Mouse (Mus musculus) limb, embryonic 12.5 days (tissue): Measurements from ENCODE around the gene Cpt2. TPM values are rescaled to one million over a fixed set of nuclear protein-coding genes. Genes with fewer than 3 reads are reported as not detected.

Experiments used
- ATAC-seq: fragments of 200-750 bp; cut with Nextera tagmentation; 2 replicates; pipeline ENCODE4 v1.8.0; 2017; ENCODE audit warnings: low read depth, moderate TSS enrichment; ENCODE audit not compliant: insufficient number of reproducible peaks, insufficient read depth, low FRiP score, low TSS enrichment
- H3K27ac ChIP-seq: fragments of 300-500 bp; sonication (generic); 2 replicates; pipeline ENCODE4 v1.5.1; 2016; ENCODE audit warnings: mild to moderate bottlenecking, moderate library complexity
- H3K27me3 ChIP-seq: fragments of 300-500 bp; sonication (generic); 2 replicates; pipeline ENCODE4 v1.6.1; 2016; ENCODE audit warnings: mild to moderate bottlenecking, moderate library complexity
- H3K36me3 ChIP-seq: fragments of 300-500 bp; sonication (generic); 2 replicates; pipeline ENCODE4 v1.6.1; 2016; ENCODE audit warnings: mild to moderate bottlenecking, moderate library complexity
- H3K4me1 ChIP-seq: fragments of 300-500 bp; sonication (generic); replicated peaks from 2 replicates; pipeline ENCODE4 v1.6.1; 2016
- H3K4me2 ChIP-seq: fragments of 300-500 bp; sonication (generic); 2 replicates; pipeline ENCODE4 v1.6.1; 2016; ENCODE audit warnings: mild to moderate bottlenecking, moderate library complexity
- H3K4me3 ChIP-seq: fragments of 300-500 bp; sonication (generic); replicated peaks from 2 replicates; pipeline ENCODE4 v1.5.1; 2016; ENCODE audit warnings: mild to moderate bottlenecking
- H3K9ac ChIP-seq: fragments of 300-500 bp; sonication (generic); replicated peaks from 2 replicates; pipeline ENCODE4 v1.6.1; 2016; ENCODE audit warnings: mild to moderate bottlenecking, moderate library complexity
- H3K9me3 ChIP-seq: fragments of 300-500 bp; sonication (generic); 2 replicates; pipeline ENCODE4 v1.6.1; 2016; ENCODE audit warnings: mild to moderate bottlenecking, moderate library complexity
- WGBS: fragments of 180-500 bp; shearing (Covaris S2); methylation state at CpG from one replicate; pipeline ENCODE4 v1.1.7; 2016; 5-methylcytosine and 5-hydroxymethylcytosine counted together
- polyA plus RNA-seq: library from polyadenylated mRNA; unstranded; fragments of >200 nt; fragmentation: Nextera tagmentation; extraction: Ambion mirVana; gene quantifications from 2 replicates; pipeline ENCODE4 v1.2.1, GENCODE M21; 2016

Gene Cpt2
- polyA plus RNA-seq, result 32.7 and 36.1 TPM in 2 replicates

DNA sequence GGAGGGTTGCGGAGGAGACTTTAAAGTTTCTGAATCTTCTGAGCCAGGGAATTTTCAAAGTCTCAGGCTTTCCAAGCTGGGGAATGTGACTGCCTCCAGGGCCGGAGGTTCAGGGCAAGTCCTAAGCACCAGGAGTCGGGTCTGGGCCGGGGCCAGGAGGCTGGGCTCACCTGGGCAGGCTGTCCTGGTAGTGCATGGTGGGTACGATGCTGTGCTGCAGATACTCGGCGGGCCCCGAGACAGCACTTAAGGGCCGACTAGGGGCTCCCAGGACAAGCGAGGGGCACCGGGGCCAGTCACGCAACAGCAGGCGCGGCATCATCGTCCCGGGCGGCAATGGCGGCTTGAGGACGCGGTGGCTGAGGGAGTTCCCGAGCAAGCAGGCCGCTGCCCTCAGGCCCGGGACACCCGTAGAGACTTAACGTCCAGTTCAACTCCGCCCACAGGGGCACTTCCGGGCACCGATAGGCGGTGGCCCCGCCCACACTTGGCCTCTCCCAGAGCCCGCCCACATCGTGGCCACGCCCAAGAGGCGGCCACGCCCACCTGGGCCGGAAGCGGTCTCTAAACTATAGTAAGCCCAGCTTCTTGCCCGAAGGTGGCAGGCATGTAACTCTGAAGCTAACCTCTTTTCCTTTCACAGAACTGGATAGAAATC is at the start of gene Cpt2:
Cpt2 (minus strand) TSS at position 466 of the 658 bp plus-strand sequence.
- H3K9ac ChIP-seq, result peak within 1 kb of the TSS; percentile 83
- H3K4me1 ChIP-seq, result peaks cover 12% of the 10 kb centered on the region
- H3K27me3 ChIP-seq, result no peaks in the 10 kb centered on the region
- peak; percentile 92 for ATAC-seq
- 2% methylated on average over 38 of the region's 38 CpGs for WGBS
- no peaks in the 10 kb centered on the region for H3K36me3 ChIP-seq
- peak within 1 kb of the TSS; percentile 79 for H3K4me2 ChIP-seq
- peak within 1 kb of the TSS; percentile 74 for H3K4me3 ChIP-seq
- no peaks in the 10 kb centered on the region for H3K9me3 ChIP-seq
- H3K27ac ChIP-seq, result peak within 1 kb of the TSS; percentile 80

- no peaks in the 10 kb centered on the region for H3K9me3 ChIP-seq
- WGBS, result 97% methylated on average over 1 of the region's 1 CpGs
- H3K36me3 ChIP-seq, result no peaks in the 10 kb centered on the region
- no peak for ATAC-seq
- H3K27me3 ChIP-seq, result peaks cover 3% of the 10 kb centered on the region; the same call in 1 of the 2 replicates
- H3K4me1 ChIP-seq, result peaks cover 7% of the 10 kb centered on the region; the same call in 1 of the 2 replicates
- no peak overlapping the region for H3K9ac ChIP-seq
- no peak overlapping the region for H3K4me3 ChIP-seq
- H3K4me2 ChIP-seq, result no peak overlapping the region
- no peak overlapping the region for H3K27ac ChIP-seq
Measured at GRCm38 (mm10) chr4:107971162-107971561, 47.8 kb upstream of the Cpt2 start.

DNA sequence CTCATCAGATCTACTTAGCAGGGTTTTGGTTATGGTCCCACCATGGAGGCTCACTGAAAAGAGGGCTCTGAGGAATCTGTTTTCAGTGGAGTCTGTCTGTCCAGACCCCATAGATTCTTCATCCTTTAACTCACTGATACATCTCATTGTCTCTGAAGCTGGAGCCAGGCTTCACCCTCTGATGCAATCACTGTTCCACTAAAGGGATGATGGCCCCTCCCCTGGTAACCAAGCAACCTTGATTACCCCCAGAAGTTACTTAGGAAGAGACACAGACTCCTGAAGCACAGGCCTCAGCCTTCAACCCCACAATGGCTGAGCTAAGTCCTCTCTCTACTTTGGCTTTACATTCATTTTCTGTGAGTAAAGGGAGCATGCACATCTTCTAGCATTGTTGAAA is 46.4 kb upstream of the Cpt2 start:
- peaks cover 6% of the 10 kb centered on the region; the same call in 1 of the 2 replicates for H3K4me1 ChIP-seq
- H3K36me3 ChIP-seq, result no peaks in the 10 kb centered on the region
- H3K9ac ChIP-seq, result no peak overlapping the region
- H3K4me2 ChIP-seq, result no peak overlapping the region
- H3K27ac ChIP-seq, result no peak overlapping the region
- H3K4me3 ChIP-seq, result no peak overlapping the region
- ATAC-seq, result no peak
- peaks cover 3% of the 10 kb centered on the region; the same call in 1 of the 2 replicates for H3K27me3 ChIP-seq
- no peaks in the 10 kb centered on the region for H3K9me3 ChIP-seq

- Histone ChIP-seq H3K27me3 (peaks cover 3% of the 10 kb centered on the region; the same call in 1 of the 2 replicates), H3K9me3 (no peaks in the 10 kb centered on the region), H3K4me3 (no peak within 1 kb of the TSS), H3K9ac (no peak within 1 kb of the TSS), H3K4me2 (no peak within 1 kb of the TSS), H3K36me3 (no peaks in the 10 kb centered on the region), H3K4me1 (0 out of 2 replicates have a peak, but pooled peaks cover 2% of the 10 kb centered on the region), H3K27ac (no peak within 1 kb of the TSS)
- WGBS, result 73% methylated on average over 16 of the region's 16 CpGs
- no peak; the same call in 1 of the 2 replicates for ATAC-seq
Measured at GRCm38 (mm10) chr4:107967966-107968682, 44.7 kb upstream of the Cpt2 start, which contains the start of gene Slc1a7. Slc1a7 (plus strand) TSS chr4:107968332.

- no peaks in the 10 kb centered on the region for H3K36me3 ChIP-seq
- peaks cover 12% of the 10 kb centered on the region for H3K4me1 ChIP-seq
- H3K27ac ChIP-seq, result no peak overlapping the region
- H3K4me3 ChIP-seq, result no peak overlapping the region
- H3K9ac ChIP-seq, result no peak overlapping the region
- peaks cover 3% of the 10 kb centered on the region; the same call in 1 of the 2 replicates for H3K27me3 ChIP-seq
- WGBS, result 49% methylated on average over 5 of the region's 5 CpGs
- ATAC-seq, result no peak
- no peak overlapping the region for H3K4me2 ChIP-seq
- no peaks in the 10 kb centered on the region for H3K9me3 ChIP-seq
Measured at GRCm38 (mm10) chr4:107966416-107967109, 43.2 kb upstream of the Cpt2 start.

DNA sequence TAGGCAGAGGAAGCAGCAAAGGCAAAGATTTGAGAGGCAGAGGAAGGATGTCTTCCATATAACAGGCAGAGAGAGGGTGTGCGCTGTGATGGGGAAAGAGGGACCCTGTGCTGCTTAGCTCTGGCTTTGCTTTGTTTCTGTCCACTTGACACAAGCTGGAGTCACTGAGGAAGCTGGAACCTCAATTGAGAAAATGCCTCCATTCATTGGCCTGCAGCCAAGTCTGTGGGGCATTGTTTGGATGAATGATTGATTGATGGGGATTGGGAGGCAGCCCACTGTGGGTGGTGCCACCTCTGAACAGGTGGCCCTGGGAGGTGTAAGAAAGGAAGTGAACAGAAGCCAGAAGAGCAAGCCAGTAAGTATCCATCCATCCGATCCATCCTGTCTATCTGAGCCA is 39.4 kb upstream of the Cpt2 start:
- no peak overlapping the region for H3K9ac ChIP-seq

DNA sequence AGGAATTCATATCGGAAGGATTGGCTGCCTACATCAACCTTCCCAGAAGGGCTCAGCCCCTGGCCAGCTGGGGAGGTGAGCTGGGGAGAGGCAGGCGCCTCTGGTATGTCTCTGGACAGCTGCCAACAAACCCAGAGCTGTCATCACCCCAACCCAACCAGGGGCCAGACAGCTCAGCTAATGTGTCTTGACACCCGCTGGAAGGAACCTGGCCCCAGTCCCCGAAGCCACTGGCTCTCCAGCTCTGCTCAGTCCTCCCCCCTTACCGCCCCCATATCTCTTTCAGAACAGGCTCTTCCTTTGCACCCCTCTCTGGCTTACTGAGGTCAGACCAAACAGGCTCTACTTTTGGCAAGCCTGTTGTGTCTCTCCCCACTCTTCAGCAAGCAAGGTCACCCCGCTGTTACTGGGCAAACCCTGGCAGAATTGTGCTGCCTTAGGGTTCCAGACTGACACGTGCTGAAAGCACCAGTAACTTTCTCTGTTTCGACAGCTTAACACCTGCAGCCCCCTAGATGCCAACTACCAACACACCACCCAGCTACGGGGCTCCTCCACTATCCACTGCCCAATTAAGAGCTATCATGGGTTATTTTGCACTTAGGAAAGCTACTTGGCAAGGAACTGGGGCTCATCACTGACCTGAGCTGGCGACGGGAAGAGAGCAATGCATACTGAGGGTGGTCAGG is 38.8 kb upstream of the Cpt2 start:
- H3K36me3 ChIP-seq, result no peaks in the 10 kb centered on the region
- WGBS, result 68% methylated on average over 11 of the region's 11 CpGs
- no peak overlapping the region for H3K4me3 ChIP-seq
- H3K27me3 ChIP-seq, result no peaks in the 10 kb centered on the region
- H3K4me1 ChIP-seq, result peaks cover 10% of the 10 kb centered on the region
- no peak for ATAC-seq
- no peak overlapping the region for H3K4me2 ChIP-seq
- H3K27ac ChIP-seq, result no peak overlapping the region
- H3K9me3 ChIP-seq, result no peaks in the 10 kb centered on the region
- H3K9ac ChIP-seq, result no peak overlapping the region

More for the DNA sequence above, 39.4 kb upstream of the Cpt2 start:
- H3K4me2 ChIP-seq, result no peak overlapping the region
- no peaks in the 10 kb centered on the region for H3K36me3 ChIP-seq
- H3K9me3 ChIP-seq, result no peaks in the 10 kb centered on the region
- H3K4me1 ChIP-seq, result peaks cover 10% of the 10 kb centered on the region
- 91% methylated on average over 2 of the region's 2 CpGs for WGBS
- no peak overlapping the region for H3K4me3 ChIP-seq
- no peak overlapping the region for H3K27ac ChIP-seq
- no peaks in the 10 kb centered on the region for H3K27me3 ChIP-seq
- ATAC-seq, result no peak

DNA sequence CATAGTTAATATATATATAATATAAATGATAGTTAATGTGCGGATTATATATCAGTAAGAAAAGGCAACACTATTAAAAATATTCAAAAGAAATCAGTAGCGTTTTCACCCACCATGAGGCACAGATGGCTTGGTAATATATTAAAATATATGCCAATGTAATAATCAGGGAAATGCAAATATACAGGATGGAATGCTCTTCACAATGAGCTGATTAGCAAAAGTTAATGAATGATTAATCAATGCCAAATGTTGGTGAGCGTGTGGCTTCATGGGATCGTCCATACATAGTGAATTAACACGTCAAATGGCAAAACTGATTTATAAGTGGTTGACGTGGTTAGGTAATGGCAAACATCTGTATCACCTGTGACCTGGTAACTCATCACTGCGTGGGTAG is 35.1 kb upstream of the Cpt2 start:
- Histone ChIP-seq H3K36me3 (no peaks in the 10 kb centered on the region), H3K4me2 (no peak overlapping the region), H3K4me3 (no peak overlapping the region), H3K4me1 (peaks cover 13% of the 10 kb centered on the region), H3K27ac (no peak overlapping the region), H3K9ac (no peak overlapping the region), H3K9me3 (no peaks in the 10 kb centered on the region), H3K27me3 (no peaks in the 10 kb centered on the region)
- WGBS, result 48% methylated on average over 7 of the region's 7 CpGs
- ATAC-seq, result no peak

- WGBS, result 50% methylated on average over 5 of the region's 5 CpGs
- Histone ChIP-seq H3K27ac (no peak overlapping the region), H3K4me3 (no peak overlapping the region), H3K36me3 (no peaks in the 10 kb centered on the region), H3K9ac (no peak overlapping the region), H3K27me3 (no peaks in the 10 kb centered on the region), H3K4me2 (no peak overlapping the region), H3K4me1 (peaks cover 2% of the 10 kb centered on the region; the same call in 1 of the 2 replicates), H3K9me3 (no peaks in the 10 kb centered on the region)
- no peak for ATAC-seq
Measured at GRCm38 (mm10) chr4:107955691-107956090, 32.3 kb upstream of the Cpt2 start.

DNA sequence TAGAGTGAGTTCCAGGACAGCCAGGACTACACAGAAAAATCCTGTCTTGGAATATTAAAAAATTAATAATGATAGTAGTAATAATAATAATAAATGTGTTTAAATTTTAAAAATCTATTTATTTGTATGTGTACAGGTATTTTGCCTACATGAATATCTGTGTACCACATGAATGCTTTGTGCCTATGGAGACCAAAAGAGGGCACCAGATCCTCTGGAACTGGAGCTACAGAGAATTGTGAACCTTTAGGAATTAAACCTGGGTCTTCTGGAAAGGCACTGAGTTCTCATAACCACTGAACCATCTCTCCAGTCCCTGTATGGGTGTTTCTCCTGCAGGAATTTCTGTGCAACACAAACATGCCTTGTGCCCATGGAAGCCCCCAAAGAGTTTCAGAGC is 29.4 kb upstream of the Cpt2 start:
- Histone ChIP-seq H3K27ac (no peak overlapping the region), H3K27me3 (no peaks in the 10 kb centered on the region), H3K4me2 (no peak overlapping the region), H3K36me3 (no peaks in the 10 kb centered on the region), H3K4me3 (no peak overlapping the region), H3K4me1 (peaks cover 2% of the 10 kb centered on the region; the same call in 1 of the 2 replicates), H3K9ac (no peak overlapping the region), H3K9me3 (no peaks in the 10 kb centered on the region)
- no peak for ATAC-seq

GRCm38 (mm10) chr4:107949918-107950317 is 26.5 kb upstream of the Cpt2 start:
- Histone ChIP-seq H3K4me3 (no peak overlapping the region), H3K4me1 (0 out of 2 replicates have a peak, but pooled peaks cover 2% of the 10 kb centered on the region), H3K36me3 (no peaks in the 10 kb centered on the region), H3K27me3 (no peaks in the 10 kb centered on the region), H3K9ac (no peak overlapping the region), H3K4me2 (no peak overlapping the region), H3K9me3 (no peaks in the 10 kb centered on the region), H3K27ac (no peak overlapping the region)
- 64% methylated on average over 4 of the region's 4 CpGs for WGBS
- ATAC-seq, result no peak
